Mouse (Mus musculus) fibroblast of lung, adult 2 months (primary cell): ENCODE measurements around the gene Rnft2.

Experiments
- DNase-seq: peaks from one replicate; pipeline ENCODE4 v3.0.0-alpha.2; 2011; ENCODE audit warnings: low read depth

Rnft2 gene

DNA sequence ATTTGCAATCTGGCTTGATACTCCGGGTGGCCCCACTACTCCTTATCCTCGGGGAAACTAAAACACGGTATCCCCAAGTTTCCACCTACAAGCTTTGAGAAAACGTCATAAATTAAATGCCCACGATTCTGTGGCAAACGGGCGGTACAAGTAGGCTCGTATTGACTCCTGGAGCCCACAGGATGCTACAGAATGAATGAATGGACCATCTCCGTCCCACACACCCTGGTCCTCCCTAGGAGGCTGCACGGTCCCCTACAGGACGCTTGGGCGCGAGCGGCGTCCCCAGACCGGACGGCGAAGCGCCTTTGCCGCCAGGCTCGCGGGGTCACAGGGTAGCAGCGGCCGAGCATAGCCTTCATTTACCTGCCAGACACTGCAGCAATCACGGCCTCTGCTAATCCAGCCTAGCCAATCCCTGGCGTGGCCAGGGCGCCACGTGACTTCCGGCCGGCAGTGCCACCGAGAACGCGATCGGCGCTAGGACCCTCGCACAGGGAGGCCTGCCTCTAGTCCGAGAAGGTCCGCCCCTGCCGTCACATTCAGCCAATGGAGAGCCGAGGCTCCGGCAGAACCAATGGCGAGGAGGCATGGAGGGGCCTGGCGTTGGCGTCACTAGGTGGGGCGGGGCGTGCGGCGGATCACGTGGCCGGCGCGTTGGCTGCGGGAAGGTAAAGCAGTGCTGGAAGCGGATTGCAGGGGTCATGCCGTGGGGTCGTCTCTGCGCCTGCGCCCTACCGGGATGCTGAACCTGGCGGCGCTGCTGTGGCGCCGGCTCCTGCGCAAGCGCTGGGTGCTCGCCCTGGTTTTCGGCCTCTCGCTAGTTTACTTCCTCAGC, at the start of gene Rnft2, which contains the start of gene 2410131K14Rik:
TSS of gene Rnft2 (minus strand) at position 511 of the 838 bp plus-strand sequence.
TSS of gene 2410131K14Rik (plus strand) at position 622 of the 838 bp plus-strand sequence.
- DNase-seq: peak; percentile 98

DNA sequence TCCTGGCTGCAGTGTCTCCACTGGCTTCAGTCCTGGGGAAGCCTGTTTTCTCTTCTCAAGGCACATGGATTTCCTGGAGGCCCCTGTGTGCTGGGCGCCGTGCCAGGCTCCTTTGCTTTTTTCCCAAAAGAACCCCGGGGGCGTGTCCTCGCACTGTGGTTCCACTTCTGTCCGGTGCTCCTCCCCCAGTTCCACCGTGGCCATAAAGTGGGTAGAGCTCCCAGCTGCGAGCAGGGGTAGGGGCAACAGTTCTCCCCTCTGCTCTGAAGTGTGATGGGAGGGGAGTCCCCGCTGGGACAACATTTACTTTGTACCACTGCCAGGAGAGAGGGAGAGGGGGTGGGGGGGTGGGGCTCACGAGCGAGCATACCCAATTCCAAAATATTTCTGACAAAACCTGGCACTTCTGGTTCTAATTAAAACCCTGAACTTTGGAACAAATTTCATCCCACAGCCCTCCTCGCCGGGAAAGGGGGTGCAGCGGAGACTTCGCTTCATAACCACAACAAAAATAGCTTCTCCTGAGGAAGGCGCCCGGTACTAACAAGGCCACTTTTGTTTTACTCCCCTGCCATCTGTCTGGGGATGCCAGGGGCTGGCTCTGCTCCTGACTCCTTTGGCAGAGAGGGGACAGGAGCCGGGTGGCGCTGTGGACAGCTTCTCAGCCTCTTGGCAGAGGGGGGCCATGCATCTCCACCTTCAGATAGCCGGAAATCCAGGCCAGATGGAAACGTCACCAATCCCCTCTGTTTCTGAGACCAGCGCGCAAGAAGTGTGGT, 49.4 kb upstream of the Rnft2 start:
- peak; percentile 95 for DNase-seq

DNA sequence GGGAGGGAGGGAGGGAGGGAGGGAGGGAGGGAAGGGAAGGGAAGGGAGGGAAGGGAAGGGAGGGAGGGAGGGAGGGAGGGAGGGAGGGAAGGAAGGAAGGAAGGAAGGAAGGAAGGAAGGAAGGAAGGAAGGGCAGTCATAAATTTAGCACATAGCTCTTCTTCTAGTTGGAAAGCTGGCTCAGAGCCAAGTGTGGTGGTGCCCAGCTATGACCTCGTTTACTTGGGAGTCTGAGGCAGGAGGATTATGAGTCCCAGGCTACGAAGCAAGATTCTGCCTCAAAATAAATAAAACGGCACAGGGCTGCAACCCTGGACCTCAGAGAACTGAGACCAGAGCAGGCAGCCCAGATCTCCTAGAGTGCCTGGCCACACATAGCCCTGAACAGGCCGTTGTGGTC, 47.6 kb upstream of the Rnft2 start:
- no peak for DNase-seq

DNA sequence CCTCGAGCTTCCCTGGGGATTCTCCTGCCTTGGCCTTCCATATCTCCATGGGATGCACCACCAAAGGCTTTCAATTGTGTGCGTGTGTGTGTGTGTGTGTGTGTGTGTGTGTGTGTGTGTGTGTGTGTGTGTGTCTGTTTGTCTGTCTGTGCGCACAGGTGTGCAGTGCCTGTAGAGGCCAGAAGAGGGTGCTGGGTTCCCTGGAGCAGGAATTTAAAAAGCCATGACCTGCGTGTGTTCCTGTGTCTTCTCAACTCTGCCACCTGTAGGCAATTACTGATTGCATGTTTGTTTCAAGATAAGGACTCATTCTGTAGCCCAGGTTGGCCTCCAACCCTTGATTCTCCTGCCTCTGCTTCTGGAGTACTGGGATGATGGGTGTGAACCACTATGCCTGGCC, 46.5 kb upstream of the Rnft2 start:
- no peak for DNase-seq

DNA sequence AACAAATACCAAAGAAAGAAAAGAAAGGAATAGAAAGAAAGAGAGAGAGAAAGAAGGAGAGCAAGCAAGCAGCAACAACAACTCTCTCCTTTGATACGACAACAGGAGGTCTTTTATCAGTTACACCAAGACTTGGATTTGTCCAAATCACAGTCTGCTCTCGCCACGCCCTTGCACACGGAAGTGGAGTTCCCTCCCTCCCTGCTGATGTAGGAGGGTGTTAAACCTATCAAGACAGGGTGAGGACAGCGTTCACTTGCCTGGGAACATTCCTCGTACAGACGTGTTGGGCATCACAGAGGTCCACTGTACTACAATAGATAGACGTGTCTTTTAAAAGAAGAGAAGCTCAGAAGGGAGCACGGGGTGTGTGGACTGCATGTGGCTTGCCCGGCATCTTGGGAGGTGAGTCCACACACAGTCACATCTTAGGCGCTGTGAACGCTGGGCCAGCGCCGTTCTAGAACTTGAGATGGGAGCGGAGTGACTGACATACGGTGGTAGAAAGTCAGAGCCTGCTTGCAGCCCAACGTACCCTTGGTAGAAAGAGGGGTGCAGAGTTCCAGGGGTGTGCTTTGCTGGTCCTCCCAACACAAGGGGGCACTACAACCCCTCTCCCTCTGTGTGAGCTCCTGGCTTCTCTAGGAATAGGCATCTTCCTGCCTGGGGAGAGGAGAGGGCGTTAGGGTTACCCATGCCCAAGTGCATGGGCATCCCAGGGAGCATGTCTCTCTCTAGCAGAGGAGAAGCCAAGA, 33.0 kb upstream of the Rnft2 start:
- no peak for DNase-seq

DNA sequence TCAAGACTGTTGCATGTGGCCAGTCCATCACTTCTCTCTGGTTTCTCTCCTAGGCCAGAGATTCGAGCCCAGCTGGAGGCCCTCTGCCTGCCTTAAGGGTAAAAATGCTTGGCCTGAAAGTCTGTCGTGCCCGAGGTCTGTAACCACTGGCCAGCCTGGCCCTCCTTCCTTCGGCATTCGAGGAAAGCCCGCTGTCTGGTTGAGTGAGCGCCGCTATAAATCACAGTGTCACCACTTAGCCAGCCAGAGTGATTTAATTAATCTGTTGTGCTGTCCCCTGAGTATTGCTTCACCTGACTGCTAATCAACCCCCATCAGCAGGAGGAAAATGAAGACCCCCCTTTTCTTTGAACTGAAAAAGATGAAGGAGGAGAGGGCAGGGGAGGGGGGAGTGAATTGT, 31.8 kb upstream of the Rnft2 start:
- DNase-seq: no peak

DNA sequence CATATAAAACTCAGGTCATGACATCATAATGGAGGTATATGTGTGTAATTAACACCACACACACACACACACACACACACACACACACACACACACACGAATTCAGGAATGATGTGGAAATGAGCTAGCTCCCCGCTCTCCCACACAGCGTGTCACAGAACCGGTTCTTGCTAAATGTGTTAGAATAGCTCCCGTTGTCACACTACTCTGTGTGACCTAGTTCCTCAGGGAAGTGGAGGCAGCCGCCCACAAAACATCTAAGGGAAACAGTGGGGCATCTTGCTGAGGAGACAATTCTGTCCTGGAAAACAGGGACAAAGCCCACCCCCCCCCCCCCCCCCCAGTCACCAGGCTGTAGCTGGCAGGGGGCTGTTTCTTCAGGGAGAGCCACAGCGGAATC, 31.4 kb upstream of the Rnft2 start:
- DNase-seq: no peak

DNA sequence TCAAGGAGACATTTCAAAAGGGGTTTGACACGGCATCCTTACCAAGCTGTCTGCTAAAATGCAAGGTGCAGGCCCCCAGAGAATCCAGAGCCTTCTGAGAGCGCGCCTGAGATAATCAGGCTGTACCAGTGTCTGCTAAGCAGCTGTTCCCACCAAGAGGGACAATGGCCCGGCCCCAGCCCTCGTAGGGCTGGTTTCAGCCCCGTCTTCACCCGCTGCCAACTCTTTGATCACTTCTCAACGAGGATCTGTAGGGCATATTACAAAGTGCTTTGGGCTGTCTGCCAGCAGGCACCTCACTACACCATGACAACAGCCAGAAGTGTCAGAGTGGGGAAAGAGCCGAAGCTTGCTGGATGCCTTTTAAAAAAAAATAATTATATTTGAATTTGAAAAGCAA, 29.6 kb upstream of the Rnft2 start:
- DNase-seq: no peak

DNA sequence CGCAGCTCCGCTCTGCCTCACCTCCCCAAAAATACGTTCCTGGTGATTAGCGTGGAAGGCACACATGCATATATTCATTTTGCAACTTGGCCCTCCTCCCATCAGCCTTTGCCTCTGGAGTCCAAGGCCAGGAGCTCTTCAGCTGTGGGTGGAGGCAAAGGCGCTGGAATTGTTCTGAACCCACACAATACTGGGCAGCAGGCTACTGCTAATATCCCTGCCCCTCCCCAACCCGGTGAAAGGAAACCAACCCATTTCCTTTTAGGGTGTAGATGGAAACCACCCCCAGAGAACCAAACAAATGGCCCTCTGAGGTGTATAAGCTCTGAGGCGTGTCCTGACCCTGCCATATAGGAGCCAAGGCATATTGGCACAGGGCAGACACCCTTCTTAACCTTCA, 28.5 kb upstream of the Rnft2 start:
- DNase-seq: no peak

DNA sequence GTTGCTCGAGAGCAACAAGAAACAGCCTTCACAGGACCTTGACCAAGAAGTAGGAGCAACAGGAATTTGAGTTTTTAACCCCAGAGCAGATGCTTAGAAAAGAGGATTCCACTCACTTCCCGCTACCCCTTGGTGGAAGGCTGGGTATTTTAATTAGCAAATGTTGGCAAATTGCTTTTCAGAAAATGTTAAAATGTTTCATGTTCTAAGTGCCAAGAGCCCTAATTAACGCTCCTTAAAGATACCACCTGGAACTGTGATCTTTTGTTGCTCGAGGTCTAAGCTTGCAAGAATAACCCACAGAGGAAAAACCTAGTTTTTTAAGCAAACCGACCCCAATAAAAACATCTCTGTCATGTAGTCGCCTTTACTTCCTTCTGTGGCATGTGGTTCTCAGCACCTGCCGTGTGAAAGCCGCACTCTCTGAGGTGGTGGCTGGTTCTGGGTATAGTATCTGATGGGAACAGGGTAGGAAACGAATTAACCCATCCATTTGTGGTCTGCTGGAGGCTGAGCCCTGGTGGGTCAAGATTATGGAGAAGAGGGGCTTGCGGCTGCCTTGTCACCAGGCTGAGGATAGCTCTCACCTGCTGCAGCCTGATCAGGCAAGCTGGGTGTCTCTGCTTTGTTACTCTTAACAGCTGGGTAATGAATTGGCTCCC, 26.7 kb upstream of the Rnft2 start:
- no peak for DNase-seq

DNA sequence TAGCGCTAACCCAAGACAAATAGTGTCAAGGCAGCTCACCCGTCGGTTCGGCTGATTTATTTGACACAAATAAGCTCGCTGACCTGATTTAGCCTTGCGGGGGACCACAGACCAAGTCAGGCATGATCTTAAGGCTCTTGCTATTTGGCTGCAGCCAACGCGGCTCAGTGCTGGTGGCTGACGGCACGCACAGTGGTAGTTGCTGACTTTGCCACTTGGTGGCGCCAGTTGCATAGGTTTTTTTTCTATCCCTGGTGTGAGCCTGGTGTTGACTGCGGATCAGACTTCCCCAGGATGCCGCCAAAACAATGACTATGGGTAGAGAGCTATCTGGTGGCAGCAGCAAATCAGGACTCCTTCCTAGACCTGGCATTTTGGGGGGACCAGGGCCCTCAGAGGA, 24.1 kb upstream of the Rnft2 start:
- peak; percentile 81 for DNase-seq

DNA sequence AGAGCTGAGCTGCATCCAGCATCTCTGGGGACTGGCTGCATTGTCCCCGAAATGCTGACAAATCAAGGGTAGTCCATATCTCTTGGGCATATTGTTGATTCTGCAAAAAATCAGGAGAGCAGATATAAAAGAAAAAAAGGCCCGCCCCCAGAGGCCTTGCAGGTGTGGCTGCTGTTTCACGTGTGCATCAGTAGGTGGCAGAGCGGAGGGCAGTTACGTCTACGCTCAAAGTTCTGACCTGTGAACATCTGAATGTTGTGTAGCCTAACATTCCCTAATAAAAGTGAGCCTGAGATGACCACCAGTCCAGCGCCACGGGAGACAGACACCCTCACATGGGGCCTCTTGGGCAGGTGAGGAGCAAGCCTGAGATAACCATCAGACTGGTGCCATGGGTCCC, 21.4 kb upstream of the Rnft2 start:
- DNase-seq: no peak

DNA sequence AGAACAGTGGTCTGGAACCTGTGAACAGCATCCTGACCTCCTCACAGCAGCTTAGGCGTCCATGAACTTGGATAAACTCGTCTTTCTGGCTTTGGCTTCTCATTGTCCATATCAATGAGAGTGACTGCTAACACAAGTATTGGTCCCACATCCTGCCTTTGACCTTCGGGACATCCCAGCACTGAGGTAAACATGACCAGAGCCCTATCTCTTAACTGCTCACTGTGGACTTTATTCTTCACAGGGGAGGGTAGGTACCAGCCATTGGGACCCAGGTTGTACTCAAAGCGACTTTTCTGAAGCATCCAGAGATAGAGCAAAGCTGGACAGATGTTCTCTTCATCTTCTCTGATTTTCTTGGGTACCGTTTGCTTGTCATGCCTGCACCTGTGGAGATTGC, 20.4 kb upstream of the Rnft2 start:
- no peak for DNase-seq

DNA sequence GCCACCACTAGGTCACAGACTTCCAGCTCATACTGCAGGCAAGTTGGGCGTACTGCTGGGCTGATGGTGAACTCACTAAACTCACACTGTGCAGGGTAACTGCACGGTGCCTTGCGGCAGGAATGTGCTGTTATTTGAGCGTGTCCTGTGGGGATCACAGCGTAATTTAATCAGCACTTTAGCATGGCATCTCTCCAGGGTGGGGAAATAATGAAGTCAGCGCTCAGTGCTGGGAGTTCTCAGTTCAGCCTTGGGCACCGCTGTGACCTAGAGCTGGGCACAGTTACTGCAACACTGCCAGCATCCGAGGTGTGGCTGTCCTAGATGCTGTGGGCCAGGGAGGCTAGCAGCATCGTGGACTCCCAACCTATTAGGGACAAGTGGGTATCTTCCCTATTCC, 19.4 kb upstream of the Rnft2 start:
- no peak for DNase-seq

DNA sequence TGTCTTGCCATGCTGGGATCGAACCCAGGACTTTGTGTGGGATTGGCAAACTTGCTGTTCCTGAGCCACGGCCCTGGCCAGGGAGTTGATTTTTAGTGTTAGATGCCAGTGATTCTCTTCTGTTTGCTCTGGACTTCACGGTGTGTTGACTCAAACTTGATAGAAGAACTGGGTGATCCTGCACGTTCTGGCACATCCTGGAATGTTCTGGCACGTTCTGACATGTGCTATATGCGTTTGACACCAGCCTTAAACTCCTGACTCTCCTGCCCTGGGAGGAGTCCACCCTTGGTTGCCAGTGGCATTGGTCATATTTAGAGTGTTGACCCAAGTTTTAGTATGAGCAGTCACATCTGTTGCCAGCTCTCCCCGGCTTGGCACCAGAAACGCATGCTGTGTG, 17.5 kb upstream of the Rnft2 start:
- no peak for DNase-seq

DNA sequence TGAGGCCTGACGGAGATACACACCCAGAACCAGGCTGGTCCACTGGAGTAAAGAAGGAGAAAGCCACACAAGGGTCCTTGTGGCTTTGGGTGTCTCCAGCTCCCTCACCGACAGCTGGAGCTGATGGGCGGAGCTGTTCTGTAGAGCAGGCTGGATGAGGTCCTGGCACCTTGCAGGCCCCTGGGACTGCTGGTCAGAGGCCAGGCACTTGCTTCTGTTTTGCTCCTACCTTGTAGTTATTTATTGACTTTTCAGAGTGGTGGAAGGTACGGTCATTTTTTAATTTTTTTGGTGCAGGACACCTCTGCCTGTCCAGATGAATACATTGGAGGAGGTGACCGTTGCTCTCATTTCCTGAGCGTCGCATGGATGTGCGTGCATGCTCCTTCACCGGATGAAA, 16.3 kb upstream of the Rnft2 start:
- no peak for DNase-seq

DNA sequence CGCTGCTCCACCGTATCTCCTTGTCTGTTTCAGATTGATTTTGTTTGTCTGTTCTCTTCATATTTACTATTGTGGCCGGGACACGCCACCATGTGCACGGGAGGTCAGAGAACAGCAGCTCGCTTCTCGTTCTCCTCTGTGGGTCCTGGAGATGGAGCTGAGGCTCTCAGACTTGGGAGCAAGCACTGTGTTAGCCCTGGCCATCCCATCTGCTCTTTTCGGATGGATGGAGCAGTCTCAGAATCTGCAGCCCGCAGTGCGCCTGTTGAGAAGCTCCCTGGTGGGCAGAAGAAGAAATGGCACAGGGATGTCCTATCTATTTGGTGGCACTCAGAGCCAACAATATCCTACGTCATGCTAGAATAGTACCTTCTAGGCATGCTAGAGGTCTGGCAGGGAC, 15.7 kb upstream of the Rnft2 start:
- no peak for DNase-seq

DNA sequence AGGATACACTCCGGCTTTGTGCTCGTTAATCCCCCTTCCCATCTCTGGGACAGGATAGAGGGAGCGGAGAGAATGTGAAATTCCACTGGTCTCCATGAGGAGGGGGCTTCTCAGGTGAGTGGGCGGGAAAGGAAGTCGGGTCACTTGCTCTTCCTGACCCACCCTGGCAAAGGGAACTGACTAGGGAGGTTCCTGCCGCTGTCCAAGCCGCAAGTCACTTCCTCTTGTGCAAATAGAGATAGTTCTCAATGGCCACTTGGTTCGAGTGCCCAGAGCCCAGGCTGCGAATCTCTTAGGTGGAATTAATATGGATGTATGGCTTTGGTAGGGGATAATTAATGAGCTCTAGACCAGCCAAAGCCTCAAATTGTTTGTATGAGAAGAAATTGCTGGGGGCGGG, 15.1 kb upstream of the Rnft2 start:
- no peak for DNase-seq

DNA sequence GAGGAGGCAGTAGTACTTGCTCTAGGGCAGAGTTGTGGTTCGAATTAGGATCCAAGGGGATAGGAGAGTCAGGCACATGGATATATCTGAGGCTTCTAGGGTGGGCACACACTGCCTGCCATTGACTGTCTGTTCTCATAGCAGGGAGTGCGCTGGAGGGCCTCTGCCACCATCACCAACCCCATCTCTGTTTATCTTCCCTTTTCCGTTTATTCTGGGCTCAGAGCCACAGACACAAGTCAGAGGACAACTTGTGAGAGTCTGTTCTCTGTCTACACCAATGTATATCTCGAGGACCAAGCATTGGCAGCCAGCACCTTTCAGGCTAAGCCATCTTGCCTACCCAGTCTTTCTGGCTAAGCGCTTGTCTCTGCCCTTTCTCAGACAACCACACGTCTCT, 14.7 kb upstream of the Rnft2 start:
- DNase-seq: no peak

DNA sequence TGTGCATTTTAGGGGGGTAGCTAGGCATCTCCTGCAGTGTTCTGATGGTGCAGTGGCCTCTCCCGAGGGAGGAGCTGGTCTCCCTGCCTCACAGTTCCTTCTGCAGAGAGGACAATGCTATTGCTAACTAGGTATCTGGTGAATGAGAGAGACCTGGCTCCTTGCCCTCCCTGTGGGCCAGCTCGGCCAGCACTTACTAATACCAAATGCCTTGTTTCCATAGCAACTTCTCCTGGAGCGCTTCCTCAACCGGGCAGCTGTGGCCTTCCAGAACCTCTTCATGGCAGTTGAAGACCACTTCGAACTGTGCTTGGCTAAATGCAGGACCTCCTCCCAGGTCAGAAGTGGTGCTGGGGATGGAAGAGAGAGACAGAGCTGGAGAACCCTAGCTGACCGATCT, 14.2 kb upstream of the Rnft2 start:
- DNase-seq: no peak

DNA sequence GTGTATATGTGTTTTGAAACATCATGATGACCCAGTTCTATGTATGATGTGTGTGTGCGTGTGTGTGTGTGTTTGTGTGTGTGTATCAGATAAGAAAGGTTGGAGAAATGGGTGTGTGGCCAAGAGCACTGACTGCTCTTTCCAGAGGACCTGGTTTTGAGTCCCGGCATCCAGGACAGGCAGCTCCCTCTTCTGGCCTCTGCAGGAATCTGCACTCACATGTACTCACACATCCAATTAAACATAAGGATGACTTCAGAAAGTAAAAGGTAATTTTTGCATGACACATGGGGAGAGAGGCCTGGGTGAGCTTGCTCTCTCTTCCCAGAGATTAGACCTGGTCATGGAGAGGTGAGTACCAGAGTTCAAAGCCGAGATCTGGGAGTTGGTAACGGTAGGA, 12.1 kb upstream of the Rnft2 start:
- DNase-seq: no peak

DNA sequence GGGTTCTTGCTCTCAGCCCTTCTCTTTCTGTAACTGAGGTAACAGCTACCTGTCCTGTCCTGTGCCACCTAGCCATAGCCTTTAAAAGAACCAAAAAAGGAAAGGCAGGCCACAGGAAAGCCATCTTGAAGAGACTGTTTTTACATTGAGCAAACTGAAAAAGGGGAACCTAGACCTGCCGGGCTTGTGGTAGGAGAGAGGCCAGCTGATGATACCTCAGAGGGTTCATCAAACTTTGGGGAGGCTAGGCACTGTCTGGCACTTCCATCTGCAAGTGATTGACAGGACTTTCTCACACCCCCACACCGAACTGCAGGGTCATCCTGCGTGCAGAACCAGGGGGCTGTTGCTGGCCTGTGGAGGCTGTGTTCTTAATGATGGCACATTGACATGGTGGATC, 8.6 kb upstream of the Rnft2 start:
- DNase-seq: no peak
